Mouse (Mus musculus): Measurements from ENCODE around the gene Gm19935. TPM values are rescaled to one million over a fixed set of nuclear protein-coding genes. Genes with fewer than 3 reads are reported as not detected.

The Gm19935 gene
- total RNA-seq (2017): not detected in 2 replicates

DNA sequence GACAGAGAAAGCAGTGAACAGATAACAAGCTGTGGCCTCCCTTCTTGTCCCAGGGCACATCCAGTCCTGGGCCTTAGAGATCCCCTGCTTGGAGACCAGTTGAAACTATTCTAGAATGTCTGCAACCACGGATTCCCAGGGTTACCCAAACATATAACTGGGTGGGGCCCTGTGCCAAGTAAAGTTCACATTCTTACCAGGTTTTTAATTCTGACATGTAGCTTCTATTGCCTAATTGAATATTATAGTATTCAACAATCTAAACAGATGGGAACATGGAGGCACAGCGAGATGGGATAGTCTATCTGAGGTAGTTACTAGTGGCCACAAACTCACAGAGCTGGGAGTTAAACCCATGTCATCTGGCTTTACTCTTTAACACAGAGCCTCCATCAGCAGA, at the start of gene Gm19935:
TSS of gene Gm19935 (minus strand) at position 101 of the 400 bp plus-strand sequence.
- ATAC-seq (ENCODE audit: extremely low read depth, insufficient number of reproducible peaks, low FRiP score, poor library complexity, severe bottlenecking): no peak

- no peak for ATAC-seq (ENCODE audit: extremely low read depth, insufficient number of reproducible peaks, low FRiP score, poor library complexity, severe bottlenecking)
Measured at GRCm38 (mm10) chr8:90862038-90862437, 44.8 kb upstream of the Gm19935 start.

- peak; percentile 19; the same call in 1 of the 2 replicates for ATAC-seq (ENCODE audit: extremely low read depth, insufficient number of reproducible peaks, low FRiP score, poor library complexity, severe bottlenecking)
Measured at GRCm38 (mm10) chr8:90861266-90861944, 44.2 kb upstream of the Gm19935 start.

GRCm38 (mm10) chr8:90858071-90858470, 40.9 kb upstream of the Gm19935 start:
- no peak for ATAC-seq (ENCODE audit: extremely low read depth, insufficient number of reproducible peaks, low FRiP score, poor library complexity, severe bottlenecking)

DNA sequence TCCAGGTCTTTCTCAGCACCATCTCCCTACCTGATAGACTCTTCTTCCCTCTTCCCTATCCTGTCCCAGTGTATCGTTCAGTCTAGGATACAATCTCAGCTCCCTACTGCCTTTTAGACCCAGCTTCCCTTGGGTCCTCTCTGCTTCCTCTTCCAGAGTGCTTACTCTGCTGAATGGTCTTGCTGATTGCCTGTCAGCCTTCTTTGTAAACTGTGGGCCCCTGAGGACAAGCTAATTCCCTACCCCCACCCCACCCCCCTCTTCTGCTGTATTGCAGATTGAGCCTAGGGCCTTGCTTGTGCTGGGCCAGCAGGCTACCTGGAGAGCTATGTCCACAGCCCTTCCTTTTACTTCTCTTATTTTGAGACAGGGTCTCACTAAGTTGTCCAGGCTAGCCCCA, 39.8 kb upstream of the Gm19935 start:
- no peak for ATAC-seq (ENCODE audit: extremely low read depth, insufficient number of reproducible peaks, low FRiP score, poor library complexity, severe bottlenecking)

DNA sequence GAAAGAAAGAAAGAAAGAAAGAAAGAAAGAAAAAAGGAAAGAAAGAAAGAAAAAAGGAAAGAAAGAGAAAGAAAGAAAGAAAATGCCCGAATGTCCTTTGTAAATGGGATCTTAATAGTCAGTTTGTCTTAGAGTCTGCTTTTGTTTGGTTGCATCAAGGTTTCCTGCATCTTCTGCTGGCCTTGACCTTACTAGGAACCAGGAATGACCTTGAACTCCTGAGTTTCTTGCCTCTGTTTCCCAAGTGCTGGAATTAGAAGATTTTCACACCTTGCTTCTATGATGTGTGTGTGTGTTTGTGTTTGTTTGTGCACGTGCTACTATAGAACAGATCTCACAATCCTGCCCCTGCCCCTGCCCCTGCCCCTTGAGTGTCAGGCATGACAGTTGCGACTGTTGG, 39.0 kb upstream of the Gm19935 start:
- no peak for ATAC-seq (ENCODE audit: extremely low read depth, insufficient number of reproducible peaks, low FRiP score, poor library complexity, severe bottlenecking)

GRCm38 (mm10) chr8:90854671-90855161, 37.5 kb upstream of the Gm19935 start:
- no peak for ATAC-seq (ENCODE audit: extremely low read depth, insufficient number of reproducible peaks, low FRiP score, poor library complexity, severe bottlenecking)

DNA sequence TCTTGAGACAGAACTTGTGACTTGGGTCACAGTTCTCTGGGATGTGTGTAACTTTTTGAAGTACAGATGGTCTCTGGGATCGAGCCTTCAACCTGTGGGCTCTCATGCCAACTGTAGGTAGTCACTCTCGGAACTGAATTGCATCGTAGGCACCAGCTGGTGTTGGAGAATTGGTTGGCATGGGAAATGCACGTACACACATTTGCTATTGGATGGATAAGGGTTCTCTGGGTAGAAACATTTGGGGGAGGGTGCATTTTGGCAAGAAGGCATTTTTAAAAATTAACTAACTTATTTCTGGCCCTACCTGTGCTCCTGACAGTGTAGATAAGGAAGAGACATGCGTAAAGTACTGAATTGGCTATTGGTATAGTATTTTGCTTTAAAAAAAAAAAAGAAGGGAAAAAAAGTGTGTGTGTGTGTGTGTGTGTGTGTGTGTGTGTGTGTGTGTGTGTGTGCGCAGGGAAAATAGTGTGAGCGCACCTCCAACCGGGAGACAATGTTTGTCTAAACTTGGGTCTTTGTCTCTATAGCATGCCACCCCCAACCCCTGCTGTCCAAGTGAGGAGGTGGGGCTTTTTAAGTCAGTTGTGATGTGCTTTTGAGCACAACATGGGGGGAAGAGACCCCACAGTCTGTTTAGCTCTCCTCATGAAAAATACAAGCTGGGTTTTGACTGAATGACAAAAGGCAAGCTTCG, 36.9 kb upstream of the Gm19935 start:
- no peak for ATAC-seq (ENCODE audit: extremely low read depth, insufficient number of reproducible peaks, low FRiP score, poor library complexity, severe bottlenecking)

DNA sequence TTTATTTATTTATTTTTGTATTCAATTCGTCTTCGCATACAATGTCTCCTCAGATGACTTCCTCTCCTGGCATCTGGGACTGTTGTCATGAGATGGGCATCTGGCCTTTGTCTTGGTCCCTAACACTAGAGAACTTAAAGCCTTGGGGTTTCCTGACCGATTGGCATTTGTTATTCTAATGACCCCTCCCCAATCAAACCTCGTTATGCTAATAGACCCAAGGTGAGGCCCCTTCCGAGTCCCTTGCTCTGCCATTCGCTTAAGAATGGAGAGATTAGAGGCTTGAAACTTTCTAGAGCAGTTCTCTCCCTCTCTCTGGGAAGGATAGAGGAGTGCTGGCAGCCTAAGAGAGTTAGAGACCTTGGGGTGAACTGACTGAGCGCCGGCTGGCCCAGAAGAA, 34.4 kb upstream of the Gm19935 start:
- no peak for ATAC-seq (ENCODE audit: extremely low read depth, insufficient number of reproducible peaks, low FRiP score, poor library complexity, severe bottlenecking)

DNA sequence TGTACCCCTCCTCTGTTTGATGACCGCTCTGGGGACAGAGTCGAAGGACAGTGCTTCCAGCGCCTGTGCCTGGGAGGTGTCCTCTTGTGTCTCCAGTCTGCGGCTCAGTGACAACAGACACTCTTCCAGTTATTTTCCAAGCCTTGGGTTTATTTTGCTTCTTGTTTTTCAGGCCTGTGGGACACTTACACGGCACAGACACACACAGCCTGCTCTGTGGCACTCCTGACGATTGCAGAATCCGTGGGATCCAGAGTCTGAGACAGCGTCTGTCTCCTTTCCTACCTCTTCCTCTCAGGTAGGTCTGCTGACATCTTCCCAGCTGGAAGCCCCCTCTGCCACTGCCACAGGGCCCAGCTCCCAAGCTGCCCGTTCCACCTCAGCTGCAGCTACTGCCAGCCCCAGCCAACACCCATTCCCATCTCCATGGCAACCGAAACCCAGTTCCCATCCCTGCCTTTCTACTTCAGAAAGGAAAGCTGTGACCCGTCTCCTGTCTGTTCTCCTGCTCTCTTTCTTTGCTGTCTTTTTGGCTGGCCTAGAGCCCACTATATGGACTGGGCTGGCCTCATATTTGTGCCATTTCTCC, 32.4 kb upstream of the Gm19935 start:
- no peak for ATAC-seq (ENCODE audit: extremely low read depth, insufficient number of reproducible peaks, low FRiP score, poor library complexity, severe bottlenecking)

GRCm38 (mm10) chr8:90847980-90848379, 30.8 kb upstream of the Gm19935 start:
- no peak for ATAC-seq (ENCODE audit: extremely low read depth, insufficient number of reproducible peaks, low FRiP score, poor library complexity, severe bottlenecking)

GRCm38 (mm10) chr8:90844179-90844967, 27.2 kb upstream of the Gm19935 start:
- no peak for ATAC-seq (ENCODE audit: extremely low read depth, insufficient number of reproducible peaks, low FRiP score, poor library complexity, severe bottlenecking)

DNA sequence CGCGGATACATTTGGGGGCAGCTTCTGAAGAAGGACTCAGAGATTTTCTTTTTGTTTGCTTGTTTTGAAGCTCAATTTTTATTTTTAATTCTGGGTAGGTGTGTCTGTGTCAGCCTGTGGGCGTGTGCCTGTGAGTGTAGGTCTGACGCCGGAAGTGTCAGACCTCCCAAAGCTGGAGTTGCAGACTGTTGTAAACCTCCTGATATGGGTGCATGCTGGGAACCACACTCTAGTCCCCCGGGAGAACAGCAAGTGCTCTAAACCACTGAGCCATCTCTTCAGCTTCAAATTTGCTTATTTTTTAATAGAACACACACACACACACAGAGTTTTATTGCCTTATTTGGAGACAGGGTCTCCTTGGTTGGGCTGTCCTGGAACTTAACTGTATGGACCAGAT, 25.9 kb upstream of the Gm19935 start:
- ATAC-seq (ENCODE audit: extremely low read depth, insufficient number of reproducible peaks, low FRiP score, poor library complexity, severe bottlenecking): peak; percentile 88

- no peak for ATAC-seq (ENCODE audit: extremely low read depth, insufficient number of reproducible peaks, low FRiP score, poor library complexity, severe bottlenecking)
Measured at GRCm38 (mm10) chr8:90841321-90841720, 24.1 kb upstream of the Gm19935 start.

GRCm38 (mm10) chr8:90839725-90840714, 22.8 kb upstream of the Gm19935 start:
- ATAC-seq (ENCODE audit: extremely low read depth, insufficient number of reproducible peaks, low FRiP score, poor library complexity, severe bottlenecking): no peak

DNA sequence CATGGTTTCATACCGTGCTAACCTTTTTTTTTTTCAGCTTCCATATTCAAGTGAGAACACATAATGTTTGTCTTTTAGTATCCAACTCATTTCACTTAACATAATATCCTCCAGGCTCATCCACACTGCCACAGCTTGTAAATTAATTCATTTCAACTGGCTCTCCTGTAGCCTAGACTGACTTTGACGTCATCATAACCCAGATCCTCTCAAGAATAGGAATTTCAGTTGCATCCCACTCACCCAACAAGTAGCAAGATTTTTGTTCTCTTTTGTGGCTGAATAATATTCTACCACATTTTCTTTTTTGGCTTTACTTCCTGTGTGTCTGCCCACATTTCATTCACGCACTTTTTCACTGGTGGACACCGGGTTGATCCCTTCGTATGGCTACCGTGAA, 20.2 kb upstream of the Gm19935 start:
- ATAC-seq (ENCODE audit: extremely low read depth, insufficient number of reproducible peaks, low FRiP score, poor library complexity, severe bottlenecking): no peak

GRCm38 (mm10) chr8:90834321-90834672, 17.1 kb upstream of the Gm19935 start:
- ATAC-seq (ENCODE audit: extremely low read depth, insufficient number of reproducible peaks, low FRiP score, poor library complexity, severe bottlenecking): no peak

DNA sequence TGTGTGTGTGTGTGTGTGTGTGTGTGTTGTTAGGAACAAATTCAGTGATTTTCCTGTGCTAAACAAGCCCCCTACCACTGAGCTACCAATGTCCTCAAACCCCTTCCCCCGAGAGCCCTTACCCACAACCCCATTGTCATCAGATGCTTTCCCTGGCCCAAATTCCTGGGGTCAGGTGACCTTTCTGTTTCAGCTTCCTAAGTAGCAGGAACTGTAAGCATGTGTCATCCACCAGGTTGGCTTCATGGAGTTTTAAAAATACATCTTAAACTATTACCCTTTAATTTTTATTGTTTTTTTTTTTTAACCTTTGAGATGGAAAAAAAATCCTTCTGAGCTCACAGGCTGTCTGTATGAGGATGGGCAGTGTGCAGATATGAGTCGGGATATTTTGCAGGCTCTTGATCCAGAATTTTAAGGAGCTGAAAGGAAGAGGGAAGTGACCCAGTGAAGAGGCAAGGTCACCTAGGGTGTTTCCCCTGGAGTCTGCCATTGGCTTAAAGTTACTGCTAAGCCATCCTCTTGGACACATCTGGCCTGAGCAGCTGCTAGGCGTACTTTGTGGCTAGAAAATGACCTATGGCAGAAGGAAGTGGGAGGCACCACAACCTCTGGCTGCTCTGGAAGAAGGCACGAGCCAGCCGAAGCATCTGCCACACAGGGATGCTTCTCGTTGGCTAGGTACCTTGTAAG, 16.6 kb upstream of the Gm19935 start:
- no peak for ATAC-seq (ENCODE audit: extremely low read depth, insufficient number of reproducible peaks, low FRiP score, poor library complexity, severe bottlenecking)
